ENCODE assay signal across 20 mouse cellular contexts in the genomic region with DNA sequence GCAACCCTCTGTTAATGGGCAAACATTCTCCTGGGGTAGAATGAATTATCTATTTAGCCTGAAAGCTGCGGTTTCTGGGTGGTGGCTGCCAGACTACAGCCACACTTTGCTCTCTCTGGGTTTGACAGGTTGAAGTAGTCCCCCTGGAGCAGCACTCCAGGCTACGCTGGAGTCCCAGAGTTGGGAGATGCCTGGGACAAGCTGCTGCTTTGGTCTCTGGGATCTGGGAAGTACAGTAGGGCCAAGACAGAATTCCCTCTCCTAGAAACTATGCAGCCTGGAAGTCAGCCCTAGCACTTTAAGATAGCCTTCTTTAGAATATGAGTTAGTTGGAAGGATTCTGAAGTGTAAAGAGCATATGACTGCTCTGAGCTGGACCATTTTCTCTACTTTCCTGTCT. TPM values are rescaled to one million over a fixed set of nuclear protein-coding genes. Genes with fewer than 3 reads are reported as not detected.
DNase-seq lines count a peak whose midpoint lies in the region; ATAC-seq and TF ChIP-seq lines count a peak whose summit lies in the region.
"Had no signal": no experiment of that assay in that cellular context is flagged by ENCODE, and none has a peak within 500 bp of the region (broad histone marks: within the 10 kb centered on the region; RNA-seq: fewer than 3 reads in every experiment).

No protein-coding gene starts in this region.

- peak overlapping the region; percentile 71 for H3K27ac ChIP-seq in heart, embryonic 13.5 days (replicated peaks)
- H3K27ac ChIP-seq in heart, postnatal 0 days (ENCODE audit: low read depth), result peak overlapping the region; percentile 75
- peak overlapping the region; percentile 56 for H3K27ac ChIP-seq in layer of hippocampus, adult 2 months
- H3K27ac ChIP-seq: embryonic facial prominence, embryonic 10.5 days; forebrain, embryonic 13.5 days; hindbrain, embryonic 15.5 days had no signal

- DNase-seq in heart, postnatal 36 days, result no peak
- peak; percentile 73 for DNase-seq in heart, postnatal 0 days (ENCODE audit: low spot score)
- no peak for DNase-seq in heart, adult 18-20 months
- no peak for DNase-seq in layer of hippocampus, adult 2 months (ENCODE audit: low spot score in 2 of 2)
- DNase-seq in layer of hippocampus, postnatal 14 days (ENCODE audit: low spot score in 2 of 2), result no peak
- no peak for DNase-seq in gastrocnemius, postnatal 36 days
- DNase-seq: adrenal gland, adult 8-10 months; adrenal gland, postnatal 36 days; gastrocnemius, postnatal 14 days; kidney, adult 18-20 months had no signal

- peaks cover 24% of the 10 kb centered on the region for H3K4me1 ChIP-seq in heart, embryonic 13.5 days
- H3K4me1 ChIP-seq in heart, postnatal 0 days (ENCODE audit: control insufficient read depth, insufficient read depth), result peaks cover 12% of the 10 kb centered on the region
- H3K4me1 ChIP-seq: forebrain, embryonic 13.5 days had no signal

- no peaks in the 10 kb centered on the region for H3K27me3 ChIP-seq in heart, embryonic 13.5 days (replicated peaks)
- H3K27me3 ChIP-seq in heart, postnatal 0 days (ENCODE audit: control insufficient read depth, insufficient read depth, low read length), result no peaks in the 10 kb centered on the region
- H3K27me3 ChIP-seq: forebrain, embryonic 13.5 days; hindbrain, embryonic 15.5 days had no signal

- no peak overlapping the region for H3K4me2 ChIP-seq in heart, embryonic 13.5 days
- peak overlapping the region; percentile 21; the same call in 1 of the 2 replicates for H3K4me2 ChIP-seq in heart, postnatal 0 days (ENCODE audit: low read depth, low read length)
- H3K4me2 ChIP-seq: forebrain, embryonic 13.5 days; hindbrain, embryonic 15.5 days had no signal

- no peak overlapping the region for H3K4me3 ChIP-seq in heart, embryonic 13.5 days
- H3K4me3 ChIP-seq in heart, postnatal 0 days (ENCODE audit: low read depth, low read length), result no peak overlapping the region
- no peak overlapping the region for H3K4me3 ChIP-seq in layer of hippocampus, adult 2 months
- H3K4me3 ChIP-seq: embryonic facial prominence, embryonic 10.5 days; forebrain, embryonic 13.5 days; hindbrain, embryonic 15.5 days had no signal

- no peak for TF ChIP-seq EP300 in heart, postnatal 0 days (IDR thresholded peaks at IDR 0.05; ENCODE audit: low read depth)

- TF ChIP-seq CTCF in heart, postnatal 0 days (IDR thresholded peaks at IDR 0.05; ENCODE audit: low read depth), result no peak
- no peak for TF ChIP-seq CTCF in layer of hippocampus, adult 2 months (conservative IDR thresholded peaks at IDR 0.05)

- H3K9me3 ChIP-seq in heart, embryonic 13.5 days, result no peaks in the 10 kb centered on the region
- no peaks in the 10 kb centered on the region for H3K9me3 ChIP-seq in heart, postnatal 0 days (replicated peaks; ENCODE audit: control insufficient read depth, low read length)
- H3K9me3 ChIP-seq: embryonic facial prominence, embryonic 10.5 days; forebrain, embryonic 13.5 days; hindbrain, embryonic 15.5 days had no signal

- H3K9ac ChIP-seq in heart, embryonic 13.5 days, result no peak overlapping the region
- no peak overlapping the region for H3K9ac ChIP-seq in heart, postnatal 0 days (replicated peaks; ENCODE audit: low read depth, low read length)
- H3K9ac ChIP-seq: forebrain, embryonic 13.5 days; forebrain, postnatal 0 days; hindbrain, embryonic 15.5 days had no signal

- intact Hi-C loops in heart, postnatal 36 days (cut with DNase I), result no loop called here
- intact Hi-C loops in gastrocnemius, postnatal 36 days (cut with DNase I), result no loop called here

- no peaks in the 10 kb centered on the region for H3K36me3 ChIP-seq in heart, embryonic 13.5 days
- H3K36me3 ChIP-seq in heart, postnatal 0 days (replicated peaks; ENCODE audit: control insufficient read depth, insufficient read depth, low read length), result no peaks in the 10 kb centered on the region
- H3K36me3 ChIP-seq: embryonic facial prominence, embryonic 10.5 days; hindbrain, embryonic 15.5 days had no signal

- no peak for ATAC-seq in heart, embryonic 13.5 days (ENCODE audit: extremely low read depth, insufficient number of reproducible peaks, low FRiP score, low TSS enrichment)
- ATAC-seq in heart, postnatal 0 days (ENCODE audit: insufficient read depth, low read depth), result peak; percentile 75
- ATAC-seq: forebrain, embryonic 13.5 days; inflammation-experienced regulatory T-cells, adult 6 months had no signal

- 37% methylated on average over 2 of the region's 2 CpGs for WGBS in heart, embryonic 13.5 days
- 16% methylated on average over 2 of the region's 2 CpGs for WGBS in heart, postnatal 0 days

RNA-seq across cellular contexts. Expression of gene Icos, which starts 21.0 kb away (rescaled TPM):
- polyA plus RNA-seq in heart, embryonic 13.5 days (2015; fragmentation: Nextera tagmentation; extraction: Ambion mirVana), result 0.11 and 0.31 TPM in 2 replicates
- total RNA-seq in heart, postnatal 36 days (2021), result under 1 TPM; 0.14 to 0.22 TPM
- 0.38 and 1.0 TPM in 2 replicates for total RNA-seq in heart, postnatal 0 days (2014; rRNA removed; ENCODE audit: low replicate concordance)
- 0.16 and 0.19 TPM in 2 replicates for polyA plus RNA-seq in heart, postnatal 0 days (2015; fragmentation: Nextera tagmentation; extraction: Ambion mirVana)
- under 1 TPM; 0.25 to 0.59 TPM for total RNA-seq in heart, adult 18-20 months (2021)
- not detected for total RNA-seq in layer of hippocampus, adult 2 months (2021)
- under 1 TPM; 0.17 to 0.21 TPM for total RNA-seq in layer of hippocampus, postnatal 14 days (2021)
- not detected for total RNA-seq in gastrocnemius, postnatal 36 days (2021)
- total RNA-seq: adrenal gland, postnatal 36 days; ES-E14; gastrocnemius, adult 18-20 months; granulocyte monocyte progenitor cell, adult 5-6 weeks had no signal
- polyA plus RNA-seq: cerebellum, adult 2 months; embryonic facial prominence, embryonic 10.5 days; hindbrain, embryonic 15.5 days had no signal
